Mouse (Mus musculus) liver, adult 2 months (tissue): ENCODE measurements around the gene Odaph.

Source experiments
- CTCF ChIP-seq: fragments of 200-500 bp; IDR thresholded peaks from 2 replicates; pipeline ENCODE4 v1.5.1; 2011; ENCODE audit warnings: low read depth, low read length, control low read depth
- POLR2A ChIP-seq: fragments of 200-500 bp; IDR thresholded peaks from 2 replicates; pipeline ENCODE4 v1.6.1; 2011; ENCODE audit warnings: low read length, control low read depth; ENCODE audit not compliant: insufficient read depth; ENCODE audit errors: extremely low read depth

DNA sequence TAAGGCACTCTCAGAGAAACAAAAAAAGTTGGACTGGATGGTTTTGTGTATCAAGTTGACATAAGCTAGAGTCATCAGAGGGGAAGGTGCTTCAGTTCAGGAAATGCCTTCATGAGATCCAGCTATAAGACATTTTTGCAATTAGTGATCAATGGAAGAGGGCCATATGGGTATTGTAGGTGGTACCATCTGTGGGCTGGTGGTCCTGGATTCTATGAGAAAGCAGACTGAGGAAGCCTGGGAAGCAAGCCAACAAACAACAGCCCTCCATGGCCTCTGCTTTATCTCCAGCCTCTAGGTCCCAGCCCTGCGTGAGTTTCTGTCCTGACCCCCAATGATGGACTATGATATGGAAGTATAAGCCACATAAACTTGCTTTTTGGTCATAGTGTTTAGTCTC, 28.2 kb upstream of the Odaph start:
- no peak for TF ChIP-seq CTCF
- TF ChIP-seq POLR2A: no peak
